Mouse (Mus musculus): Measurements from ENCODE around the gene Herc3.

DNA sequence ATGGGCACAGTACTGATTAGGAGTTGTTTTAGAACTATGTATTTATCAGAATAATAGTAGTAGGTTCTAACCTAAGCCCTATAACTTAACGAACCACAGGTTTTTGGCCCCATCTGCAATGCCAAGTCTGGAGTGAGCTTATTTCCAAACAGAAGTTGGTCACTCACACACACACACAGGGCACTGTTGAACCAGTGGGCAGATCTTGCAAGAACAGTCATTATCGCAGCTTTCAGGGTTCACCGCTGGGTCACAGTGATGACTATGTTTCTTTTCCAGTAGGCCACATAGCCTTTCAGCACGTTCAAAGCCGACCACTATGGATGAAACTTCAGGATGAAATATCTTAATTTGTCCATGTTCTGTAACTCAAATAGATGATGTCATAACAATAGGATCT is 91.2 kb downstream of the Herc3 start:
- TF ChIP-seq POLR2A (IDR thresholded peaks at IDR 0.05; ENCODE audit: borderline replicate concordance, low read depth, low read length) (no peak), CTCF (IDR thresholded peaks at IDR 0.05; ENCODE audit: low read depth, low read length) (no peak)

All from bone marrow macrophage, adult 2 months (primary cell).